Mouse (Mus musculus): ENCODE data around the gene Zbtb16. TPM values are rescaled to one million over a fixed set of nuclear protein-coding genes. Genes with fewer than 3 reads are reported as not detected.

The Zbtb16 gene
- polyA plus RNA-seq, 1 experiment = not detected

- no peak for TF ChIP-seq POLR2A (IDR thresholded peaks at IDR 0.05; ENCODE audit: low read depth, low read length)
- no peak for TF ChIP-seq CTCF (IDR thresholded peaks at IDR 0.05; ENCODE audit: borderline replicate concordance, insufficient read depth, low read length)
- H3K4me1 ChIP-seq (ENCODE audit: control insufficient read depth, insufficient read depth, low read length) = no peaks in the 10 kb centered on the region
- no peak overlapping the region for H3K4me3 ChIP-seq (ENCODE audit: insufficient read depth, low read length)
- H3K27ac ChIP-seq (ENCODE audit: insufficient read depth, low read length) = no peak overlapping the region
Observed at GRCm38 (mm10) chr9:48849531-48849930, 13.5 kb upstream of the Zbtb16 start.

- TF ChIP-seq CTCF (IDR thresholded peaks at IDR 0.05; ENCODE audit: borderline replicate concordance, insufficient read depth, low read length) (no peak), POLR2A (IDR thresholded peaks at IDR 0.05; ENCODE audit: low read depth, low read length) (no peak)
- no peaks in the 10 kb centered on the region for H3K4me1 ChIP-seq (ENCODE audit: control insufficient read depth, insufficient read depth, low read length)
- no peak overlapping the region for H3K27ac ChIP-seq (ENCODE audit: insufficient read depth, low read length)
- no peak overlapping the region for H3K4me3 ChIP-seq (ENCODE audit: insufficient read depth, low read length)
Observed at GRCm38 (mm10) chr9:48839568-48839967, 3.5 kb upstream of the Zbtb16 start.

GRCm38 (mm10) chr9:48838346-48838745 is 2.3 kb upstream of the Zbtb16 start:
- H3K27ac ChIP-seq (ENCODE audit: insufficient read depth, low read length) = no peak overlapping the region
- no peaks in the 10 kb centered on the region for H3K4me1 ChIP-seq (ENCODE audit: control insufficient read depth, insufficient read depth, low read length)
- no peak for TF ChIP-seq CTCF (IDR thresholded peaks at IDR 0.05; ENCODE audit: borderline replicate concordance, insufficient read depth, low read length)
- no peak for TF ChIP-seq POLR2A (IDR thresholded peaks at IDR 0.05; ENCODE audit: low read depth, low read length)
- no peak overlapping the region for H3K4me3 ChIP-seq (ENCODE audit: insufficient read depth, low read length)

- no peak overlapping the region for H3K4me3 ChIP-seq (ENCODE audit: insufficient read depth, low read length)
- TF ChIP-seq POLR2A (IDR thresholded peaks at IDR 0.05; ENCODE audit: low read depth, low read length) (no peak), CTCF (IDR thresholded peaks at IDR 0.05; ENCODE audit: borderline replicate concordance, insufficient read depth, low read length) (no peak)
- H3K27ac ChIP-seq (ENCODE audit: insufficient read depth, low read length) = no peak overlapping the region
- no peaks in the 10 kb centered on the region for H3K4me1 ChIP-seq (ENCODE audit: control insufficient read depth, insufficient read depth, low read length)
Observed at GRCm38 (mm10) chr9:48837181-48837580, 1.2 kb upstream of the Zbtb16 start.

GRCm38 (mm10) chr9:48836566-48836930 is 526 bp upstream of the Zbtb16 start:
- no peak overlapping the region for H3K27ac ChIP-seq (ENCODE audit: insufficient read depth, low read length)
- H3K4me1 ChIP-seq (ENCODE audit: control insufficient read depth, insufficient read depth, low read length) = no peaks in the 10 kb centered on the region
- no peak for TF ChIP-seq CTCF (IDR thresholded peaks at IDR 0.05; ENCODE audit: borderline replicate concordance, insufficient read depth, low read length)
- TF ChIP-seq POLR2A (IDR thresholded peaks at IDR 0.05; ENCODE audit: low read depth, low read length) = no peak
- H3K4me3 ChIP-seq (ENCODE audit: insufficient read depth, low read length) = peak overlapping the region; percentile 7

- TF ChIP-seq CTCF (IDR thresholded peaks at IDR 0.05; ENCODE audit: borderline replicate concordance, insufficient read depth, low read length) (no peak), POLR2A (IDR thresholded peaks at IDR 0.05; ENCODE audit: low read depth, low read length) (no peak)
- Histone ChIP-seq H3K27ac (ENCODE audit: insufficient read depth, low read length) (no peak overlapping the region), H3K4me3 (ENCODE audit: insufficient read depth, low read length) (0 out of 2 replicates have a peak overlapping the region, but pooled peaks have one; percentile 3), H3K4me1 (ENCODE audit: control insufficient read depth, insufficient read depth, low read length) (no peaks in the 10 kb centered on the region)
Observed at GRCm38 (mm10) chr9:48834541-48835411, 1.2 kb downstream of the Zbtb16 start.

- H3K4me1 ChIP-seq (ENCODE audit: control insufficient read depth, insufficient read depth, low read length) = no peaks in the 10 kb centered on the region
- TF ChIP-seq CTCF (IDR thresholded peaks at IDR 0.05; ENCODE audit: borderline replicate concordance, insufficient read depth, low read length) = no peak
- TF ChIP-seq POLR2A (IDR thresholded peaks at IDR 0.05; ENCODE audit: low read depth, low read length) = no peak
- H3K27ac ChIP-seq (ENCODE audit: insufficient read depth, low read length) = no peak overlapping the region
- H3K4me3 ChIP-seq (ENCODE audit: insufficient read depth, low read length) = no peak overlapping the region
Observed at GRCm38 (mm10) chr9:48834006-48834405, 2.0 kb downstream of the Zbtb16 start.

GRCm38 (mm10) chr9:48833493-48833892 is 2.5 kb downstream of the Zbtb16 start:
- Histone ChIP-seq H3K4me3 (ENCODE audit: insufficient read depth, low read length) (no peak overlapping the region), H3K4me1 (ENCODE audit: control insufficient read depth, insufficient read depth, low read length) (no peaks in the 10 kb centered on the region), H3K27ac (ENCODE audit: insufficient read depth, low read length) (no peak overlapping the region)
- TF ChIP-seq POLR2A (IDR thresholded peaks at IDR 0.05; ENCODE audit: low read depth, low read length) = no peak
- no peak for TF ChIP-seq CTCF (IDR thresholded peaks at IDR 0.05; ENCODE audit: borderline replicate concordance, insufficient read depth, low read length)

GRCm38 (mm10) chr9:48832473-48833100 is 3.4 kb downstream of the Zbtb16 start:
- Histone ChIP-seq H3K27ac (ENCODE audit: insufficient read depth, low read length) (no peak overlapping the region), H3K4me3 (ENCODE audit: insufficient read depth, low read length) (no peak overlapping the region), H3K4me1 (ENCODE audit: control insufficient read depth, insufficient read depth, low read length) (no peaks in the 10 kb centered on the region)
- TF ChIP-seq CTCF (IDR thresholded peaks at IDR 0.05; ENCODE audit: borderline replicate concordance, insufficient read depth, low read length) = no peak
- TF ChIP-seq POLR2A (IDR thresholded peaks at IDR 0.05; ENCODE audit: low read depth, low read length) = no peak
